Mouse (Mus musculus) liver, embryonic 14.5 days (tissue): ENCODE data around the gene Ripor1. TPM values are rescaled to one million over a fixed set of nuclear protein-coding genes. Genes with fewer than 3 reads are reported as not detected.

ENCODE experiments used
- ATAC-seq: fragments of 200-750 bp; cut with Nextera tagmentation; 2 replicates; pipeline ENCODE4 v1.8.0; 2017; ENCODE audit warnings: moderate number of reproducible peaks, mild to moderate bottlenecking, moderate library complexity; ENCODE audit not compliant: insufficient read depth
- DNase-seq, 3 experiments: peaks; one replicate each; pipeline ENCODE4 v3.0.0-alpha.2; 2012 to 2013; ENCODE audit warnings: low read depth in 3 of 3, low spot score in 3 of 3
- H3K27ac ChIP-seq: fragments of 300-500 bp; sonication (generic); 2 replicates; pipeline ENCODE4 v1.5.1; 2014; ENCODE audit warnings: moderate library complexity, mild to moderate bottlenecking, control low read depth, inconsistent platforms
- H3K27me3 ChIP-seq: fragments of 300-500 bp; sonication (generic); 2 replicates; pipeline ENCODE4 v1.6.1; 2014; ENCODE audit warnings: mild to moderate bottlenecking, low read length, moderate library complexity; ENCODE audit not compliant: control insufficient read depth, insufficient read depth
- H3K36me3 ChIP-seq: fragments of 300-500 bp; sonication (generic); replicated peaks from 2 replicates; pipeline ENCODE4 v1.6.1; 2014; ENCODE audit warnings: low read depth; ENCODE audit not compliant: control insufficient read depth, insufficient read depth
- H3K4me1 ChIP-seq, 2 experiments: fragments of 200-500 bp in 1 of 2; fragments of 300-500 bp in 1 of 2; sonication (generic) in 1 of 2; replicated peaks; 2 replicates each; pipeline ENCODE4 v1.6.1; 2012 to 2014; ENCODE audit warnings: antibody characterized with exemption in 1 of 2, inconsistent platforms in 1 of 2, low read length in 1 of 2; ENCODE audit not compliant: control insufficient read depth in 2 of 2, insufficient read depth in 2 of 2
- H3K4me2 ChIP-seq: fragments of 300-500 bp; sonication (generic); 2 replicates; pipeline ENCODE4 v1.6.1; 2014; ENCODE audit warnings: low read depth, mild to moderate bottlenecking, control low read depth, moderate library complexity
- H3K4me3 ChIP-seq, 2 experiments: fragments of 200-500 bp in 1 of 2; fragments of 300-500 bp in 1 of 2; sonication (generic) in 1 of 2; 2 replicates each; pipeline ENCODE4 v1.5.1; 2012 to 2014; ENCODE audit warnings: low read depth in 2 of 2, low read length in 2 of 2, mild to moderate bottlenecking in 2 of 2, control low read depth in 1 of 2, inconsistent platforms in 1 of 2, moderate library complexity in 1 of 2; ENCODE audit not compliant: insufficient read depth in 1 of 2
- H3K9ac ChIP-seq: fragments of 300-500 bp; sonication (generic); replicated peaks from 2 replicates; pipeline ENCODE4 v1.6.1; 2014; ENCODE audit warnings: mild to moderate bottlenecking, control low read depth, moderate library complexity
- H3K9me3 ChIP-seq: fragments of 300-500 bp; sonication (generic); 2 replicates; pipeline ENCODE4 v1.6.1; 2016; ENCODE audit warnings: low read length, mixed read lengths; ENCODE audit not compliant: control insufficient read depth
- CTCF ChIP-seq: IDR thresholded peaks from 2 replicates; pipeline ENCODE4 v1.5.1; 2016; ENCODE audit warnings: antibody characterized with exemption, low read depth, control low read depth
- EP300 ChIP-seq: IDR thresholded peaks from 2 replicates; pipeline ENCODE4 v1.6.1; 2016; ENCODE audit warnings: antibody characterized with exemption, low read depth
- WGBS: fragments of 180-500 bp; shearing (Covaris S2); extraction: QIAGEN DNeasy Blood & Tissue Kit; methylation state at CpG from one replicate; pipeline ENCODE4 v1.1.7; 2014; ENCODE audit not compliant: insufficient replicate concordance; 5-methylcytosine and 5-hydroxymethylcytosine counted together
- polyA plus RNA-seq, 2 experiments: library from polyadenylated mRNA; depleted of rRNA in 1 of 2; stranded (reverse) in 1 of 2; unstranded in 1 of 2; fragments of >200 nt; fragmentation: Nextera tagmentation in 1 of 2; extraction: Ambion mirVana in 1 of 2; gene quantifications; 2 replicates each; pipeline versions ENCODE4 v1.2.1 to v1.2.3; 2012 to 2014

The Ripor1 gene
- polyA plus RNA-seq, 2 experiments, result 4.5 to 4.9 TPM

- Histone ChIP-seq H3K27ac (no peak overlapping the region), H3K4me1 (peaks cover 29 to 44% of the 10 kb centered on the region in 2 experiments), H3K9ac (no peak overlapping the region), H3K27me3 (no peaks in the 10 kb centered on the region), H3K4me3 (no peak overlapping the region), H3K9me3 (no peaks in the 10 kb centered on the region), H3K36me3 (no peaks in the 10 kb centered on the region), H3K4me2 (no peak overlapping the region)
- WGBS, result 77% methylated on average over 9 of the region's 9 CpGs
- DNase-seq, result no peak
- TF ChIP-seq EP300 (no peak), CTCF (no peak)
- no peak for ATAC-seq
Observed at GRCm38 (mm10) chr8:105611836-105612235, 6.8 kb downstream of the Ripor1 start.

GRCm38 (mm10) chr8:105613037-105613436 is 8.0 kb downstream of the Ripor1 start:
- H3K9me3 ChIP-seq, result no peaks in the 10 kb centered on the region
- no peak overlapping the region for H3K27ac ChIP-seq
- ATAC-seq, result no peak
- H3K9ac ChIP-seq, result no peak overlapping the region
- peak overlapping the region in 1 of 2 experiments; percentile 6; a peak in 2 of 4 replicates for H3K4me3 ChIP-seq
- H3K4me2 ChIP-seq, result peak overlapping the region; percentile 64
- WGBS, result 8% methylated on average over 20 of the region's 20 CpGs
- H3K4me1 ChIP-seq, result peaks cover 22 to 34% of the 10 kb centered on the region in 2 experiments
- TF ChIP-seq EP300 (no peak), CTCF (no peak)
- no peaks in the 10 kb centered on the region for H3K27me3 ChIP-seq
- DNase-seq, result no peak
- H3K36me3 ChIP-seq, result no peaks in the 10 kb centered on the region; the same call in 1 of the 2 replicates

- H3K4me1 ChIP-seq, result peaks cover 16 to 27% of the 10 kb centered on the region in 2 experiments
- no peak overlapping the region for H3K27ac ChIP-seq
- H3K9me3 ChIP-seq, result no peaks in the 10 kb centered on the region
- no peaks in the 10 kb centered on the region; the same call in 1 of the 2 replicates for H3K36me3 ChIP-seq
- H3K4me2 ChIP-seq, result peak overlapping the region; percentile 64
- no peak overlapping the region for H3K9ac ChIP-seq
- H3K27me3 ChIP-seq, result no peaks in the 10 kb centered on the region
- 22% methylated on average over 50 of the region's 50 CpGs for WGBS
- TF ChIP-seq EP300 (no peak), CTCF (no peak)
- peak overlapping the region; percentile 39 to 51 for H3K4me3 ChIP-seq
- ATAC-seq (peak; percentile 19; the same call in 1 of the 2 replicates), DNase-seq (no peak)
Observed at GRCm38 (mm10) chr8:105613830-105614511, 8.9 kb downstream of the Ripor1 start.

GRCm38 (mm10) chr8:105615942-105616341 is 10.9 kb downstream of the Ripor1 start:
- Histone ChIP-seq H3K36me3 (peaks cover 6% of the 10 kb centered on the region), H3K4me3 (no peak overlapping the region), H3K9me3 (no peaks in the 10 kb centered on the region), H3K9ac (no peak overlapping the region), H3K27me3 (no peaks in the 10 kb centered on the region), H3K4me2 (no peak overlapping the region), H3K27ac (no peak overlapping the region), H3K4me1 (peaks cover 3 to 8% of the 10 kb centered on the region in 2 experiments; a peak in 3 of 4 replicates)
- DNase-seq (no peak), ATAC-seq (no peak)
- no peak for TF ChIP-seq CTCF
- TF ChIP-seq EP300, result no peak
- 77% methylated on average over 9 of the region's 9 CpGs for WGBS

GRCm38 (mm10) chr8:105617451-105618278 is 12.6 kb downstream of the Ripor1 start:
- TF ChIP-seq CTCF, result no peak
- TF ChIP-seq EP300, result no peak
- no peak overlapping the region for H3K4me3 ChIP-seq
- no peaks in the 10 kb centered on the region for H3K27me3 ChIP-seq
- peaks cover 0 to 2% of the 10 kb centered on the region in 2 experiments; a peak in 1 of 4 replicates for H3K4me1 ChIP-seq
- no peak overlapping the region for H3K9ac ChIP-seq
- WGBS, result 69% methylated on average over 21 of the region's 21 CpGs
- no peaks in the 10 kb centered on the region for H3K9me3 ChIP-seq
- no peak overlapping the region for H3K4me2 ChIP-seq
- ATAC-seq, result no peak
- no peak overlapping the region for H3K27ac ChIP-seq
- no peak for DNase-seq
- H3K36me3 ChIP-seq, result peaks cover 6% of the 10 kb centered on the region
